8 mouse cellular contexts compared by ENCODE assay signal in genomic region chr2:104444776-104445175, GRCm38 (mm10). TPM values are rescaled to one million over a fixed set of nuclear protein-coding genes. Genes with fewer than 3 reads are reported as not detected.
A peak's percentile ranks its signal among the peaks of the same experiment; 100 is the strongest.
DNase-seq lines count a peak whose midpoint lies in the region; ATAC-seq and TF ChIP-seq lines count a peak whose summit lies in the region.

No protein-coding gene starts in this region.

- H3K9me3 ChIP-seq in forebrain, embryonic 12.5 days, result no peaks in the 10 kb centered on the region
- H3K9me3 ChIP-seq in heart, embryonic 16.5 days (replicated peaks; ENCODE audit: control insufficient read depth, low read length), result no peaks in the 10 kb centered on the region
- no peaks in the 10 kb centered on the region for H3K9me3 ChIP-seq in liver, postnatal 0 days (ENCODE audit: low read length)
- no peaks in the 10 kb centered on the region for H3K9me3 ChIP-seq in neural tube, embryonic 15.5 days (replicated peaks)

- no peaks in the 10 kb centered on the region for H3K4me1 ChIP-seq in forebrain, embryonic 12.5 days
- peaks cover 28% of the 10 kb centered on the region for H3K4me1 ChIP-seq in heart, embryonic 16.5 days (ENCODE audit: control insufficient read depth, insufficient read depth, low read length)
- no peaks in the 10 kb centered on the region for H3K4me1 ChIP-seq in liver, postnatal 0 days (ENCODE audit: insufficient read depth)
- no peaks in the 10 kb centered on the region for H3K4me1 ChIP-seq in neural tube, embryonic 15.5 days

- peak; percentile 89 for TF ChIP-seq CTCF in liver, postnatal 0 days (IDR thresholded peaks at IDR 0.05; ENCODE audit: low read depth)

- no peak for TF ChIP-seq EP300 in liver, postnatal 0 days (IDR thresholded peaks at IDR 0.05; ENCODE audit: low read depth)

- H3K4me3 ChIP-seq in forebrain, embryonic 12.5 days (replicated peaks), result no peak overlapping the region
- no peak overlapping the region for H3K4me3 ChIP-seq in heart, embryonic 16.5 days (ENCODE audit: low read length)
- H3K4me3 ChIP-seq in liver, postnatal 0 days (ENCODE audit: low read depth, low read length), result no peak overlapping the region
- H3K4me3 ChIP-seq in neural tube, embryonic 15.5 days (replicated peaks), result no peak overlapping the region

- H3K36me3 ChIP-seq in forebrain, embryonic 12.5 days (replicated peaks), result 0 out of 2 replicates have a peak, but pooled peaks cover 7% of the 10 kb centered on the region
- H3K36me3 ChIP-seq in heart, embryonic 16.5 days (ENCODE audit: control insufficient read depth, insufficient read depth), result peaks cover 18% of the 10 kb centered on the region
- H3K36me3 ChIP-seq in liver, postnatal 0 days (replicated peaks; ENCODE audit: insufficient read depth, low read length), result peaks cover 19% of the 10 kb centered on the region
- H3K36me3 ChIP-seq in neural tube, embryonic 15.5 days, result peaks cover 5% of the 10 kb centered on the region; the same call in 1 of the 2 replicates

- H3K4me2 ChIP-seq in forebrain, embryonic 12.5 days, result no peak overlapping the region
- no peak overlapping the region for H3K4me2 ChIP-seq in heart, embryonic 16.5 days (ENCODE audit: low read depth, low read length)
- no peak overlapping the region for H3K4me2 ChIP-seq in liver, postnatal 0 days (ENCODE audit: low read depth, low read length)
- H3K4me2 ChIP-seq in neural tube, embryonic 15.5 days, result no peak overlapping the region

- ATAC-seq in forebrain, embryonic 12.5 days (ENCODE audit: low FRiP score), result 0 out of 2 replicates have a peak, but pooled peaks have one; percentile 36
- peak; percentile 66 for ATAC-seq in heart, embryonic 16.5 days (replicated peaks; ENCODE audit: extremely low read depth, insufficient read depth, low FRiP score)
- peak; percentile 73 for ATAC-seq in liver, postnatal 0 days
- ATAC-seq in neural tube, embryonic 15.5 days (ENCODE audit: low FRiP score), result peak; percentile 85; the same call in 1 of the 2 replicates

- no peak overlapping the region for H3K9ac ChIP-seq in forebrain, embryonic 12.5 days
- H3K9ac ChIP-seq in heart, embryonic 16.5 days (ENCODE audit: low read length), result 0 out of 2 replicates have a peak overlapping the region, but pooled peaks have one; percentile 6
- no peak overlapping the region for H3K9ac ChIP-seq in liver, postnatal 0 days (replicated peaks)
- H3K9ac ChIP-seq in neural tube, embryonic 15.5 days (replicated peaks), result no peak overlapping the region

- no peaks in the 10 kb centered on the region for H3K27me3 ChIP-seq in forebrain, embryonic 12.5 days
- H3K27me3 ChIP-seq in heart, embryonic 16.5 days (ENCODE audit: control insufficient read depth, insufficient read depth, low read length), result no peaks in the 10 kb centered on the region
- no peaks in the 10 kb centered on the region for H3K27me3 ChIP-seq in liver, postnatal 0 days (ENCODE audit: insufficient read depth, low read length)
- H3K27me3 ChIP-seq in neural tube, embryonic 15.5 days (replicated peaks), result no peaks in the 10 kb centered on the region

- H3K27ac ChIP-seq in forebrain, embryonic 12.5 days, result no peak overlapping the region
- H3K27ac ChIP-seq in heart, embryonic 16.5 days (ENCODE audit: low read length), result peak overlapping the region; percentile 30
- no peak overlapping the region for H3K27ac ChIP-seq in liver, postnatal 0 days (ENCODE audit: low read depth)
- H3K27ac ChIP-seq in neural tube, embryonic 15.5 days (replicated peaks), result no peak overlapping the region

- WGBS in forebrain, embryonic 12.5 days, result 44% methylated on average over 2 of the region's 2 CpGs
- 16% methylated on average over 2 of the region's 2 CpGs for WGBS in heart, embryonic 16.5 days
- 19% methylated on average over 2 of the region's 2 CpGs for WGBS in liver, postnatal 0 days (ENCODE audit: insufficient replicate concordance)
- 47% methylated on average over 2 of the region's 2 CpGs for WGBS in neural tube, embryonic 15.5 days

- peak; percentile 70 for DNase-seq in ES-CJ7 (ENCODE audit: low read depth, low spot score)
- peak; percentile 20 for DNase-seq in c-Kit-negative CD71-positive TER-119-positive erythroid progenitor cells, embryonic 14.5 days (ENCODE audit: low read depth, low spot score)
- peak; percentile 76 to 86 for DNase-seq in kidney, postnatal 36 days
- DNase-seq in liver, postnatal 0 days, result peak; percentile 45
- peak; percentile 73 for DNase-seq in thymus, postnatal 14 days

RNA-seq across cellular contexts. Expression of gene D430041D05Rik, which starts 34.0 kb away (rescaled TPM):
- polyA plus RNA-seq in forebrain, embryonic 12.5 days (2016; fragmentation: Nextera tagmentation; extraction: Ambion mirVana), result 4.2 and 4.5 TPM in 2 replicates
- 0.15 and 0.20 TPM in 2 replicates for polyA plus RNA-seq in heart, embryonic 16.5 days (2015; fragmentation: Nextera tagmentation; extraction: Ambion mirVana)
- polyA plus RNA-seq in liver, postnatal 0 days (2015; fragmentation: Nextera tagmentation; extraction: Ambion mirVana), result 0.05 TPM in 1 of 2 replicates, not detected in the other
- polyA plus RNA-seq in neural tube, embryonic 15.5 days (2015; fragmentation: Nextera tagmentation; extraction: Ambion mirVana), result 7.7 and 9.5 TPM in 2 replicates

RNA-seq across cellular contexts. Expression of gene Hipk3, which starts 49.5 kb away (rescaled TPM):
- 9.0 and 9.1 TPM in 2 replicates for polyA plus RNA-seq in forebrain, embryonic 12.5 days (2016; fragmentation: Nextera tagmentation; extraction: Ambion mirVana)
- polyA plus RNA-seq in heart, embryonic 16.5 days (2015; fragmentation: Nextera tagmentation; extraction: Ambion mirVana), result 33.4 and 37.8 TPM in 2 replicates
- 6.0 and 6.3 TPM in 2 replicates for polyA plus RNA-seq in liver, postnatal 0 days (2015; fragmentation: Nextera tagmentation; extraction: Ambion mirVana)
- 7.2 and 9.8 TPM in 2 replicates for polyA plus RNA-seq in neural tube, embryonic 15.5 days (2015; fragmentation: Nextera tagmentation; extraction: Ambion mirVana)

Comparison
In these comparisons a context has a peak if more than half of its experiments do, and no peak if none do; other contexts are left out.
1. DNase-seq: peak in every context shown above with its lines; median percentile 81 in kidney, postnatal 36 days; 73 in thymus, postnatal 14 days; 70 in ES-CJ7; 45 in liver, postnatal 0 days; 20 in c-Kit-negative CD71-positive TER-119-positive erythroid progenitor cells, embryonic 14.5 days.